Mouse (Mus musculus) kidney, adult 2 months (tissue): Measurements from ENCODE around the gene Fam155a. TPM values are rescaled to one million over a fixed set of nuclear protein-coding genes. Genes with fewer than 3 reads are reported as not detected.

Source experiments
- DNase-seq: peaks from one replicate; pipeline ENCODE4 v3.0.0; 2021
- H3K27ac ChIP-seq: fragments of 200-500 bp; 2 replicates; pipeline ENCODE4 v1.5.1; 2012; ENCODE audit warnings: low read depth, low read length, control low read depth, inconsistent platforms; ENCODE audit not compliant: insufficient read depth
- H3K27me3 ChIP-seq: fragments of 200-500 bp; replicated peaks from 2 replicates; pipeline ENCODE4 v1.6.1; 2012; ENCODE audit warnings: mild to moderate bottlenecking, moderate library complexity, low read length, inconsistent platforms; ENCODE audit not compliant: control insufficient read depth, insufficient read depth
- H3K36me3 ChIP-seq: fragments of 200-500 bp; 2 replicates; pipeline ENCODE4 v1.6.1; 2012; ENCODE audit warnings: mild to moderate bottlenecking, moderate library complexity, low read length, inconsistent platforms; ENCODE audit not compliant: control insufficient read depth, insufficient read depth
- H3K4me1 ChIP-seq: fragments of 200-500 bp; 2 replicates; pipeline ENCODE4 v1.6.1; 2011; ENCODE audit warnings: low read length; ENCODE audit not compliant: control insufficient read depth, insufficient read depth
- H3K4me3 ChIP-seq: fragments of 200-500 bp; 2 replicates; pipeline ENCODE4 v1.5.1; 2011; ENCODE audit warnings: mild to moderate bottlenecking, low read depth, low read length, control low read depth; ENCODE audit not compliant: insufficient read depth
- CTCF ChIP-seq: fragments of 200-500 bp; conservative IDR thresholded peaks from 2 replicates; pipeline ENCODE4 v1.5.1; 2011; ENCODE audit warnings: low read depth, mild to moderate bottlenecking, control low read depth, low read length, moderate library complexity, mixed read lengths; ENCODE audit not compliant: insufficient read depth, insufficient read length
- POLR2A ChIP-seq: fragments of 200-500 bp; IDR thresholded peaks from one replicate; pipeline ENCODE4 v1.6.1; 2011; ENCODE audit warnings: low read depth, low read length, control low read depth
- WGBS: fragments of 180-500 bp; shearing (Covaris S2); methylation state at CpG from one replicate; pipeline ENCODE4 v1.1.7; 2018; 5-methylcytosine and 5-hydroxymethylcytosine counted together
- polyA plus RNA-seq: library from polyadenylated mRNA; depleted of rRNA; stranded (reverse); fragments of >200 nt; gene quantifications from 2 replicates; pipeline ENCODE4 v1.2.3, GENCODE M21; 2012

The Fam155a gene
- polyA plus RNA-seq, 1 experiment: 0.08 TPM

- no peak for TF ChIP-seq CTCF
- Histone ChIP-seq H3K4me1 (no peaks in the 10 kb centered on the region), H3K4me3 (no peak overlapping the region), H3K36me3 (no peaks in the 10 kb centered on the region), H3K27me3 (no peaks in the 10 kb centered on the region), H3K27ac (no peak overlapping the region)
- DNase-seq: no peak
- 77% methylated on average over 8 of the region's 8 CpGs for WGBS
Measured at GRCm38 (mm10) chr8:9274117-9274516, 496.8 kb downstream of the Fam155a start.

GRCm38 (mm10) chr8:9264378-9264777 lies 506.6 kb downstream of the Fam155a start:
- TF ChIP-seq CTCF (no peak), POLR2A (no peak)
- 66% methylated on average over 8 of the region's 8 CpGs for WGBS

DNA sequence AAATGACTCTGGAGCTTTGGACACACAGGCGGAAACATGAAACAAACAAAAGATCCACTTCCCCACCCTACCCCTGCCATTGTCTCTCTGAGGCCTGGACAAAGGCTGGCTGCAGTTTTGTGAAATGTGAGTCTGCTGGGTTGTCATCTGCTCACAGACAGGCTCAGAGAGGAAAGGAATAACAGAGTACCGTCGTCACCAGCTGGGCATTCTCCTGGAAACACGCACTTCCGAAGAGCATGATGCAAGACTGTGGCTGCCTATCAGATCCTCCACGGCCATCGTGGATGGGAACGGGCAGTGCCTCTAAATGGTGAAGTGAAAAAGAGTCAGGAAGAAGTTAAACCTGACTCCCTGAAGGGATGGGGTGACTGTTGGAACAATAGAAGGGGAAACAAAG lies 509.4 kb downstream of the Fam155a start:
- Histone ChIP-seq H3K27ac (no peak overlapping the region), H3K4me3 (no peak overlapping the region), H3K27me3 (no peaks in the 10 kb centered on the region), H3K36me3 (no peaks in the 10 kb centered on the region), H3K4me1 (no peaks in the 10 kb centered on the region)
- DNase-seq: no peak
- 45% methylated on average over 8 of the region's 8 CpGs for WGBS
- TF ChIP-seq CTCF (no peak), POLR2A (no peak)

More at GRCm38 (mm10) chr8:9264378-9264777, 506.6 kb downstream of the Fam155a start:
- Histone ChIP-seq H3K36me3 (no peaks in the 10 kb centered on the region), H3K4me3 (no peak overlapping the region), H3K27ac (no peak overlapping the region), H3K27me3 (no peaks in the 10 kb centered on the region), H3K4me1 (no peaks in the 10 kb centered on the region)
- no peak for DNase-seq

- Histone ChIP-seq H3K27ac (no peak overlapping the region), H3K36me3 (no peaks in the 10 kb centered on the region), H3K4me3 (no peak overlapping the region), H3K27me3 (no peaks in the 10 kb centered on the region), H3K4me1 (no peaks in the 10 kb centered on the region)
- DNase-seq: no peak
- no peak for TF ChIP-seq POLR2A
- TF ChIP-seq CTCF: no peak
- WGBS: 89% methylated on average over 5 of the region's 5 CpGs
Measured at GRCm38 (mm10) chr8:9255316-9255715, 515.6 kb downstream of the Fam155a start.

DNA sequence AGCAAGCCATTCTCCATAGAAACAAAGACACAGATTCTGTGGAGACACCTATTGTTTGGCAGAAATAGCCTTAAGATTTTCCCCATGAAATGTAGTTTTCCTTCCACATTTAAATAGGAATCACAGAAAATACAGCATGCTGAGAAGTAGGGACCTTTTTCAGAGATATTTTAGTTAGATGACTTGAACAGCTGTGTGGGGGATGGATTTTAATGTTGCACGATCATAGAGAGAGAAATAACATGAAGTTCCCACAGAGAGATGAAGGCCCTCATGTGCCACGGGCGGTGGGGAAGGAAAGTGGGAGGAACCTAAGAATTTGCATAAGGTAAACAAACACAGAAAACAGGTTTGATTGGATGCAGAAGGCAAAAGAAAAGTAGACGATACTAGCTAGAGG lies 518.0 kb downstream of the Fam155a start:
- no peaks in the 10 kb centered on the region for H3K27me3 ChIP-seq
- WGBS: 71% methylated on average over 4 of the region's 4 CpGs
- no peak overlapping the region for H3K4me3 ChIP-seq
- TF ChIP-seq POLR2A: no peak
- no peak for TF ChIP-seq CTCF
- H3K4me1 ChIP-seq: no peaks in the 10 kb centered on the region
- H3K36me3 ChIP-seq: no peaks in the 10 kb centered on the region
- H3K27ac ChIP-seq: no peak overlapping the region
- no peak for DNase-seq

- DNase-seq: no peak
- no peak for TF ChIP-seq POLR2A
- no peak for TF ChIP-seq CTCF
- Histone ChIP-seq H3K27me3 (no peaks in the 10 kb centered on the region), H3K27ac (no peak overlapping the region), H3K4me1 (no peaks in the 10 kb centered on the region), H3K36me3 (no peaks in the 10 kb centered on the region), H3K4me3 (no peak overlapping the region)
- WGBS: 75% methylated on average over 17 of the region's 17 CpGs
Measured at GRCm38 (mm10) chr8:9248109-9248821, 522.7 kb downstream of the Fam155a start.

- DNase-seq: no peak
- WGBS: 28% methylated on average over 5 of the region's 5 CpGs
- H3K36me3 ChIP-seq: no peaks in the 10 kb centered on the region
Measured at GRCm38 (mm10) chr8:9245994-9246393, 525.0 kb downstream of the Fam155a start.

More at GRCm38 (mm10) chr8:9245994-9246393, 525.0 kb downstream of the Fam155a start:
- TF ChIP-seq POLR2A (no peak), CTCF (no peak)
- H3K4me3 ChIP-seq: no peak overlapping the region
- no peaks in the 10 kb centered on the region for H3K27me3 ChIP-seq
- no peak overlapping the region for H3K27ac ChIP-seq
- no peaks in the 10 kb centered on the region for H3K4me1 ChIP-seq
